Mouse (Mus musculus) hindbrain, embryonic 14.5 days (tissue): ENCODE measurements around the gene Zyx. TPM values are rescaled to one million over a fixed set of nuclear protein-coding genes. Genes with fewer than 3 reads are reported as not detected.

ENCODE experiments used
- ATAC-seq: fragments of 200-750 bp; cut with Nextera tagmentation; 2 replicates; pipeline ENCODE4 v1.8.0; 2017; ENCODE audit warnings: moderate number of reproducible peaks, mild to moderate bottlenecking, moderate TSS enrichment, moderate library complexity; ENCODE audit not compliant: low FRiP score
- DNase-seq: peaks from one replicate; pipeline ENCODE4 v3.0.0-alpha.2; 2015; ENCODE audit warnings: low spot score
- H3K27ac ChIP-seq: fragments of 300-500 bp; sonication (generic); 2 replicates; pipeline ENCODE4 v1.5.1; 2014; ENCODE audit warnings: mild to moderate bottlenecking, moderate library complexity
- H3K27me3 ChIP-seq: fragments of 300-500 bp; sonication (generic); 2 replicates; pipeline ENCODE4 v1.6.1; 2014; ENCODE audit warnings: mild to moderate bottlenecking, low read length, mixed read lengths; ENCODE audit not compliant: control insufficient read depth, insufficient read depth
- H3K36me3 ChIP-seq: fragments of 300-500 bp; sonication (generic); replicated peaks from 2 replicates; pipeline ENCODE4 v1.6.1; 2014; ENCODE audit not compliant: control insufficient read depth, insufficient read depth
- H3K4me1 ChIP-seq: fragments of 300-500 bp; sonication (generic); replicated peaks from 2 replicates; pipeline ENCODE4 v1.6.1; 2014; ENCODE audit warnings: antibody characterized with exemption, low read length, mixed read lengths; ENCODE audit not compliant: control insufficient read depth, insufficient read depth
- H3K4me2 ChIP-seq: fragments of 300-500 bp; sonication (generic); replicated peaks from 2 replicates; pipeline ENCODE4 v1.6.1; 2014; ENCODE audit warnings: mild to moderate bottlenecking, moderate library complexity
- H3K4me3 ChIP-seq: fragments of 300-500 bp; sonication (generic); replicated peaks from 2 replicates; pipeline ENCODE4 v1.5.1; 2014; ENCODE audit warnings: mild to moderate bottlenecking, low read length
- H3K9ac ChIP-seq: fragments of 300-500 bp; sonication (generic); 2 replicates; pipeline ENCODE4 v1.6.1; 2014
- H3K9me3 ChIP-seq: fragments of 300-500 bp; sonication (generic); 2 replicates; pipeline ENCODE4 v1.6.1; 2016; ENCODE audit warnings: low read length; ENCODE audit not compliant: control insufficient read depth
- WGBS: fragments of 180-500 bp; shearing (Covaris S2); extraction: QIAGEN DNeasy Blood & Tissue Kit; methylation state at CpG from one replicate; pipeline ENCODE4 v1.1.7; 2014; 5-methylcytosine and 5-hydroxymethylcytosine counted together
- polyA plus RNA-seq: library from polyadenylated mRNA; unstranded; fragments of >200 nt; fragmentation: Nextera tagmentation; extraction: Ambion mirVana; gene quantifications from 2 replicates; pipeline ENCODE4 v1.2.1, GENCODE M21; 2014

Gene Zyx
- polyA plus RNA-seq, 1 experiment from 2014 or later, result 56.6 TPM

GRCm38 (mm10) chr6:42354076-42355019, 4.9 kb downstream of the Zyx start:
- no peaks in the 10 kb centered on the region for H3K27me3 ChIP-seq
- ATAC-seq (no peak), DNase-seq (no peak)
- no peaks in the 10 kb centered on the region for H3K9me3 ChIP-seq
- peaks cover 18% of the 10 kb centered on the region for H3K4me1 ChIP-seq
- H3K27ac ChIP-seq, result no peak overlapping the region
- 61% methylated on average over 11 of the region's 11 CpGs for WGBS
- H3K36me3 ChIP-seq, result peaks cover 56% of the 10 kb centered on the region
- no peak overlapping the region for H3K4me3 ChIP-seq
- no peak overlapping the region for H3K9ac ChIP-seq
- no peak overlapping the region for H3K4me2 ChIP-seq

GRCm38 (mm10) chr6:42355366-42355765, 5.9 kb downstream of the Zyx start:
- Histone ChIP-seq H3K4me3 (no peak overlapping the region), H3K36me3 (peaks cover 60% of the 10 kb centered on the region), H3K9ac (no peak overlapping the region), H3K27me3 (no peaks in the 10 kb centered on the region), H3K27ac (no peak overlapping the region), H3K4me1 (peaks cover 18% of the 10 kb centered on the region), H3K9me3 (no peaks in the 10 kb centered on the region), H3K4me2 (no peak overlapping the region)
- no peak for ATAC-seq
- WGBS, result 93% methylated on average over 6 of the region's 6 CpGs
- no peak for DNase-seq

- no peaks in the 10 kb centered on the region for H3K27me3 ChIP-seq
- 94% methylated on average over 13 of the region's 13 CpGs for WGBS
- no peaks in the 10 kb centered on the region for H3K9me3 ChIP-seq
- H3K4me2 ChIP-seq, result no peak overlapping the region
- DNase-seq, result no peak
- H3K27ac ChIP-seq, result no peak overlapping the region
- no peak overlapping the region for H3K9ac ChIP-seq
- no peak overlapping the region for H3K4me3 ChIP-seq
- H3K4me1 ChIP-seq, result peaks cover 14% of the 10 kb centered on the region
- no peak for ATAC-seq
- peaks cover 62% of the 10 kb centered on the region for H3K36me3 ChIP-seq
Observed at GRCm38 (mm10) chr6:42355794-42356600, 6.6 kb downstream of the Zyx start.

- Histone ChIP-seq H3K4me1 (peaks cover 5% of the 10 kb centered on the region; the same call in 1 of the 2 replicates), H3K36me3 (peaks cover 58% of the 10 kb centered on the region), H3K4me2 (no peak overlapping the region), H3K9ac (no peak overlapping the region), H3K9me3 (no peaks in the 10 kb centered on the region), H3K4me3 (no peak overlapping the region), H3K27ac (no peak overlapping the region), H3K27me3 (no peaks in the 10 kb centered on the region)
- 95% methylated on average over 5 of the region's 5 CpGs for WGBS
- ATAC-seq (no peak), DNase-seq (no peak)
Observed at GRCm38 (mm10) chr6:42356913-42357312, 7.5 kb downstream of the Zyx start.

GRCm38 (mm10) chr6:42357901-42358300, 8.5 kb downstream of the Zyx start:
- H3K4me3 ChIP-seq, result no peak overlapping the region
- H3K27me3 ChIP-seq, result no peaks in the 10 kb centered on the region
- H3K4me1 ChIP-seq, result 0 out of 2 replicates have a peak, but pooled peaks cover 5% of the 10 kb centered on the region
- no peaks in the 10 kb centered on the region for H3K9me3 ChIP-seq
- no peak overlapping the region for H3K4me2 ChIP-seq
- H3K27ac ChIP-seq, result no peak overlapping the region
- no peak overlapping the region for H3K9ac ChIP-seq
- 80% methylated on average over 6 of the region's 6 CpGs for WGBS
- DNase-seq (no peak), ATAC-seq (no peak)
- peaks cover 54% of the 10 kb centered on the region for H3K36me3 ChIP-seq

GRCm38 (mm10) chr6:42358901-42359300, 9.5 kb downstream of the Zyx start:
- Histone ChIP-seq H3K36me3 (peaks cover 50% of the 10 kb centered on the region), H3K27me3 (no peaks in the 10 kb centered on the region), H3K4me2 (no peak overlapping the region), H3K27ac (no peak overlapping the region), H3K4me1 (0 out of 2 replicates have a peak, but pooled peaks cover 5% of the 10 kb centered on the region), H3K9me3 (no peaks in the 10 kb centered on the region), H3K9ac (no peak overlapping the region), H3K4me3 (no peak overlapping the region)
- WGBS, result 93% methylated on average over 12 of the region's 12 CpGs
- ATAC-seq (no peak), DNase-seq (no peak)

- Histone ChIP-seq H3K4me1 (no peaks in the 10 kb centered on the region), H3K9me3 (no peaks in the 10 kb centered on the region), H3K27me3 (no peaks in the 10 kb centered on the region), H3K36me3 (peaks cover 50% of the 10 kb centered on the region), H3K4me2 (no peak overlapping the region), H3K9ac (no peak overlapping the region), H3K4me3 (no peak overlapping the region), H3K27ac (no peak overlapping the region)
- no peak for ATAC-seq
- WGBS, result 75% methylated on average over 9 of the region's 9 CpGs
- DNase-seq, result no peak
Observed at GRCm38 (mm10) chr6:42359364-42360147, 10.1 kb downstream of the Zyx start.

- no peak overlapping the region for H3K9ac ChIP-seq
- no peak overlapping the region for H3K27ac ChIP-seq
- ATAC-seq (no peak), DNase-seq (no peak)
- H3K4me3 ChIP-seq, result no peak overlapping the region
- no peaks in the 10 kb centered on the region for H3K9me3 ChIP-seq
- H3K4me1 ChIP-seq, result no peaks in the 10 kb centered on the region
- peaks cover 46% of the 10 kb centered on the region for H3K36me3 ChIP-seq
- WGBS, result 88% methylated on average over 6 of the region's 6 CpGs
- H3K4me2 ChIP-seq, result no peak overlapping the region
- H3K27me3 ChIP-seq, result no peaks in the 10 kb centered on the region
Observed at GRCm38 (mm10) chr6:42360231-42360840, 10.9 kb downstream of the Zyx start.
